Mouse (Mus musculus) heart, postnatal 25 days (tissue): Measurements from ENCODE around the gene Tardbp. TPM values are rescaled to one million over a fixed set of nuclear protein-coding genes. Genes with fewer than 3 reads are reported as not detected.

Experiments used
- DNase-seq: peaks from one replicate; pipeline ENCODE4 v3.0.0; 2022; ENCODE audit warnings: low spot score
- intact Hi-C: fragments of 180-260 bp; cut with DNase I; formaldehyde crosslinking; loops from one replicate; pipeline ENCODE4 v1.15.1; 2025
- total RNA-seq, 2 experiments: library from RNA; stranded (reverse); gene quantifications; 2 replicates each; pipeline ENCODE4 v1.2.3; 2021

Tardbp gene
- total RNA-seq, 2 experiments from 2014 or later = 123 to 135 TPM

DNA sequence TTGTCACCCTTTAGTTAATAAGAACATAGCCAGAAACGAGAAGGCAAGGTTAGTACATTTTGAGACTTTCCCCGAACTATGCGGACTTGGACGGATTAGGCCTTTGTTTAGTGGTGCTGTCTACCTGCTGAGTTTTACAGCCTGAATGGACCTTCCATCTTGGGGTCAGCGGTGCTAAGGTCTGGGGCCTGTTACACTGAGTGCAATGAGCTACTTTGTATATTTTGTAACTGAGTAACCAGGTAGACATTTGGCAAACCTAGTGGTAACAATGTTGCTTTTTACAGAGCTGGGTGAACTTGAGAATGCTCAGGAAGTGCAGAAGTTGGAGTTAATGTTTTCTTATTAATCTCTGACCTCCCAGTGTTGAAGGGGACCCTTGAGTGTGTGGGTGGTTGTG is 14.3 kb upstream of the Tardbp start:
- intact Hi-C loops = no loop called here
- DNase-seq = no peak

DNA sequence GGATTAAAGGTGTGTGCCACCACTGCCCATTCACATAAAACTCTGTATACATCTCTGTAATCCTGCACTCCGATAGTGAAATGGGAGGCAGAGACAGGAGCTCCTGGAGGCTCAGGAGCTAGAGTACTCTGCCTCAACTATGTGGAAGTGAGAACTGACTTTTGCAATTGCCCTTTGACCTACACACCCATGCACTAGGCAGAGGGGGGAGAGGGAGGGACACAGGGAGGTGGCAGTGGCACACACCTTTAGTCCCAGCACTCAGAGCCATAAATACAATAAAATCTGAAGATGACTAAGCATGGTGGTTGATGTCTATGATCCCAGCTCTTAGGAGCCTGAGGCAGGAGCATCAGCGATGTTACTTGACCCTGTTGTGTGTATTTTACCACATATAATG is 12.6 kb upstream of the Tardbp start:
- intact Hi-C loops = no loop called here
- no peak for DNase-seq

- intact Hi-C loops = no loop called here
- no peak for DNase-seq
Observed at GRCm38 (mm10) chr4:148638302-148638701, 11.5 kb upstream of the Tardbp start.

DNA sequence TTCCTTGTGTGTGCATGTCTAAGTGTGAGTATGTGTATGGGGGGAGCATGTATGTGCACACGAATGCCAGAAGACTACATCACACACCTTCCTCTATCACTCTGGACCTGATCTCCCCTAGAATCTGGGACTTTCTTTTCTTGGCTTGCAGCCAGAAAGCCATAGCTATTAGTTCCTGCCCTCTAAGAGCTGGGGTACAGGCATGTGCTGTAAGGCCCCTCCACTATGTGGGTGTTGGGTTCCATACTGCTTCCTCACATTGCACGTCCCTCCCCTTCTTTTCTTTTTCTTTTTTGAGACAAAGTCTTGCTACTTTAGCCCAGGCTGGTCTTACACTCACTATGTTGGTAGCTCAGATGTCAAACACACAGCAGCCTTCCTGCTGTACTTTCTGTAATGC is 8.5 kb upstream of the Tardbp start:
- DNase-seq = no peak
- intact Hi-C loops = no loop called here

- intact Hi-C loops = no loop called here
- DNase-seq = no peak
Observed at GRCm38 (mm10) chr4:148633395-148634061, 6.7 kb upstream of the Tardbp start.

GRCm38 (mm10) chr4:148632013-148632692 is 5.3 kb upstream of the Tardbp start:
- no peak for DNase-seq

DNA sequence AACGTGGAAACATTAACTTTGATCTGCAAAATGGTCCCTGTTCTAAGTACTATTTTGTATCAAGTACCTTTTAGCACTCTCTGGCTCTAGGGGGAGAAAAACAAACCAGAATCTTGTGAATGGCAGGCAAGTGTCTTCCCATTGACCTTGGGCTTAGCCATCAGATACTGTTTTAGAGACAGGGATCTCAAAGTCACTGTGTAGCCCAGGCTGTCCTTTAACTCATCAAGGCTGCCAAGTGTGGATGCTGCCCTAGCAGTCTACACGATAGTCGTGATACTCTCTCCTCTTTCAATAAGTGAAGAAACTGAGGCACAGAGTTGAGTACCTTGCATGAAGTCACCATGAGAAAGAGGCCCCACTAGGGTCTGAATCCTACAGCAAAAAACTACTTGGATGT is 427 bp upstream of the Tardbp start:
- intact Hi-C loops = no loop called here

More at GRCm38 (mm10) chr4:148632013-148632692, 5.3 kb upstream of the Tardbp start:
- intact Hi-C loops = no loop called here

DNA sequence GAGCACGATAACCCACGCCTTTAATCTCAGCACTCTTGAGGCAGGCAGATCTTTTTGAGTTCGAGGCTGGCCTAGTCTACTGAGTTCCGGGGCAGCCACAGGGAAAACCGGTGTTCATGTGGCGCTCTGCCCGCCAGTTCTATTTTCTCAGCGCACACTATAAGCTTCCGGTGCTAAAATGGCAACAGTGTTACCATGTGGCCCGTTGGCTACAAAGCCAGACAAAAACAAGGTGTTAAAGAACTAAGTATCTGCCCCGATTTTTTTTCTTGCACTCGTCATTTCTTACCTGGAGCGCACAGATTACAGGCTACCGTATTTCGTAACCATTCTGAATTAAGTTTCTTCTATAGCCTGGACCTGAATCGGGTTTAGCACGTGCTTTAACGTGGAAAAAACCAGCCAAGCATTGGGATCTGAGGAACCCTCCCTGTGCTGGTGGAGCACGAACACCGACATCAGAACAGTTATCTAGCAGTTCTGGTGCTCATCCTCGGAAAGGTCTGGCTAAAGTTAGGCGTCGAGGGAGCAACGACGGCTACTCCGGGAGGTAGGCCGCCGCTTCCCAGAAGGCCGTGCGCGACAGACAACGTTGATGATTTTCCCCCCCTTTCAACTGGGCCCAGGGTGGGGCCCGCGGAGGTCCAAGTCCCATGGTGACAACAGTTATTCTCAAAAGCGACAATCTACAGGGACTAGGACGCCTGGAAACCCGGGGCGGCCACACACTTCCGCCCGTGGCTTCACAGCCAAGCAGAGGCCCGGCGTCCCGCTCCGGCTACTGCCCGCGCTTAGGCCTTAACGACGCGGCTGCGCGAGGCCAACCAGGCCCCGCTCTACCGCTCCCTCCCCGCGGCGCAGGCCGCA is 830 bp downstream of the Tardbp start:
- intact Hi-C loops = no loop called here
- no peak for DNase-seq

More for the DNA sequence above, 427 bp upstream of the Tardbp start:
- no peak for DNase-seq

DNA sequence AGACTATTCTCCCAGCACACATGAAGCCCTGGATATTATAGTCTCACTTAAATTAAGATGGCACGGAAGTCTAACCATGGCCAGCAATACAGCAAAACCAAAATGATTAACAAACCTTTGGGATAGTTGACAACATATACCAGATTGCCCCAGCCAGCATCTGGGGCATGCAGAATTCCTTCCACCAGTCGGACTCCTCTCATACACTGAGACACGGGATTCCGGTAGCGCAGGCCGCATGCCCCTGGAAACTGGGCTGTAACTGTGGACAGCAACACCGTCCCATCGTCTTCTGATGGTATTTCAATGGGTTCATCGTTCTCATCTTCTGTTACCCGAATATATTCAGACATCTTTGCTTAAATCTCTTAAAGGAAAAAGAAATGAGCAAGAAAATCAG is 1.8 kb downstream of the Tardbp start:
- DNase-seq = no peak
- intact Hi-C loops = no loop called here

DNA sequence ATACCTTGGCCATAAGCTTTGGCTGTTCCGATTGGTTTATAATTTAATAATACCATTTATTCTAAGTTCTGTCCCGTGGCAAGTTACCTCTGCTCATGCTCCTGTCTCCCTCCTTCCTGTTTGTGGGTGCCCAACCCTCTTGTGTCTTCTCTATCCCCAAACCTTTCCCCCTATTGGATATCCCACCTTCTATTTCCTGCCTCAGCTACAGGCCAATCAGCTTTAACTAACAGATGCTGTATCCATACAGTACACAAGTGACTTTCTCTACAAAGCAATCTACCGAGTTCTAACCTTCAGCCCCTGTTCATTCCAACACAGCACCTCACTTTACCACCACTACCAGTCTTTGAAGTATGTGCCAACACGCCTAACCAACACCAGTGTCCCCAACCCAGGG is 3.2 kb downstream of the Tardbp start:
- intact Hi-C loops = no loop called here
- no peak for DNase-seq

DNA sequence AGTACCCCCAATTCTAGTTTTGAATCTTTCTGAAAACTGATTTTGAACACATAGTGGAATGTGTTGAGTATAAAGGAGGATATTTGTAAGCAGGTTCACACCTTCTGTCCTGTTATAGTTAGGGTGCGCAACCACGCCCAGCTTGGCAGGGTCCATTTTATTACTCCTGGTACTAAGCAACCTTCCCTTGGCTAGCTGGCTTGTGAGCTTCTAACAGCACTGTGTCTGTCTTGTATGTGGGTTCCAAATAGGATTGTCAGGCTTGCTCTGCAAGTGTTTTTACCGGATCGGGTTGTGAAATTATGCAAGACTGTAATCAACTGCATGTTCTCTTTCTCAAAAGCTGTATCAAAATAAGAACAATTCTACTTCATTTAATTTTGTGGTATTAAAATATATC is 4.3 kb downstream of the Tardbp start:
- no peak for DNase-seq
- intact Hi-C loops = no loop called here

- intact Hi-C loops = no loop called here
- no peak for DNase-seq
Observed at GRCm38 (mm10) chr4:148620718-148621117, 6.1 kb downstream of the Tardbp start.

DNA sequence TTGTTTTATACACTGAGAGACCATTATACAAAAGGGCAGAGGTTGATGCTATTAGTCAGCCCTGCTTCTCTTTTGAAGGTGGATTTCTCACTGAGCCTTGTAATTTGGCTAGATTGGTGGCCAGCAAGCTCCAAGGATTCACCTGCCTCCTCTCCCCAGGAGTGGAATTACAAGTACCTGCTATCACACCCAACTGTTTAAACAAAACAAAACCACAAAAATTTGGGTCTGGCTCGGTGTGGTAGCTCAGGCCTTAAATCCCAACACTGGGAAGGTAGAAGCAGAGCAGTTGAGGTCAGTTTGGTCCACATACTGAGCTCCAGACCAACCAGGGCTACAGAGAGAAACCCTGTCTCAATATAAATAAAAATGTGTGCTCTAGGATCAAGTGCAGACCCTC is 7.0 kb downstream of the Tardbp start:
- no peak for DNase-seq
- intact Hi-C loops = no loop called here

DNA sequence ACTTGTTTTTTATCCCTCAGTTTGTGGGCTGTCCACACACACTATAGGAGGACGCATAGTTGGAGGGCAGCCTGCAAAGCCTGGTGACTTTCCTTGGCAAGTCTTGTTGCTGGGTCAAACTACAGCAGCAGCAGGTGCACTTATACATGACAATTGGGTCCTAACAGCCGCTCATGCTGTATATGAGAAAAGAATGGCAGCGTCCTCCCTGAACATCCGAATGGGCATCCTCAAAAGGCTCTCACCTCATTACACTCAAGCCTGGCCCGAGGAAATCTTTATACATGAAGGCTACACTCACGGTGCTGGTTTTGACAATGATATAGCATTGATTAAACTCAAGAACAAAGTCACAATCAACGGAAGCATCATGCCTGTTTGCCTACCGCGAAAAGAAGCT is 13.1 kb downstream of the Tardbp start:
- no peak for DNase-seq
- intact Hi-C loops = no loop called here

- DNase-seq = no peak
- intact Hi-C loops = no loop called here
Observed at GRCm38 (mm10) chr4:148612557-148612956, 14.3 kb downstream of the Tardbp start.

GRCm38 (mm10) chr4:148610631-148611364 is 16.0 kb downstream of the Tardbp start:
- DNase-seq = no peak
- intact Hi-C loops = no loop called here

- intact Hi-C loops = loop anchor here (5.0 kb wide), 2 partner anchors 118 to 438 kb away; no protein-coding TSS in a partner anchor
- no peak for DNase-seq
Observed at GRCm38 (mm10) chr4:148609805-148610204, 17.0 kb downstream of the Tardbp start.

DNA sequence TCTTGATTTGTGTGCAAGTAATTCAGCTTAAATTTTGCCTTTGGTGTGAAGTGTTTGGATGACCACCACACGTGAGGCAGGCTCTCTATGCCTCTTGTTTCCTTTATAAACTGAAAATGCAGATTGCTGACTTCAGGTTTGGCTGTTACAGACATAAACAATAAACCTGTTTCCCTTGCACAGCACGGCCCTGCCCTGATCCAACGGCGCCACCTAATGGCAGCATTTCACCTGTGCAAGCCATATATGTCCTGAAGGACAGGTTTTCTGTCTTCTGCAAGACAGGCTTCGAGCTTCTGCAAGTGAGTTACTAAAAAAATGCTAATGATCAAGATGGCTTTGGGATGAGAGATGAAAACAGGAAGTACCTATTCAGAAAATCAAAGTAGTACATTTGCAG is 19.1 kb downstream of the Tardbp start:
- intact Hi-C loops = loop anchor here (5.0 kb wide), 2 partner anchors 115 to 435 kb away; no protein-coding TSS in a partner anchor
- DNase-seq = no peak

- intact Hi-C loops = loop anchor here (5.0 kb wide), 2 partner anchors 112 to 432 kb away; no protein-coding TSS in a partner anchor
- no peak for DNase-seq
Observed at GRCm38 (mm10) chr4:148604541-148605165, 22.2 kb downstream of the Tardbp start.

DNA sequence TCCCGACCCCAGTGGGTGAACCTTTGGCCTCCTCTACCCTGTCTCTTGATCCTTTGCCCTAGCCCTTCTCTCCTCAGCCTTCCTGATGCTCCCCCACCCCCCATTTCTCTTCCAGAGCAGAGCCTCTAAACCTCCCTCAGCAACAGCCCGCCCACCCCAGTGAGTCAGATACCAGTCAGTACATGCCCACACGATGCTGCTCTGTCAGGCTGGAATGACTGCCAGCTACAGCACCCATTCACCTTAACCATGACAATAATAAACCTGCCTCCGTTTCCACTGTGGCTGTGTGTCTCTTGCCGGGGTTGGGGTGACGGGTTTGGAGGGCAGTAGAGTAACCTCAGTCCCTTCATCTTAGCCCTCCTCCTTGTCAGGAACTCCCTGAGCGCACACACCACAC is 22.7 kb downstream of the Tardbp start:
- no peak for DNase-seq
- intact Hi-C loops = no loop called here
